Mouse (Mus musculus): ENCODE data around the gene Syn3. TPM values are rescaled to one million over a fixed set of nuclear protein-coding genes. Genes with fewer than 3 reads are reported as not detected.

The Syn3 gene
- polyA plus RNA-seq, 1 experiment from 2014 or later, result 0.22 TPM

- Histone ChIP-seq H3K4me2 (ENCODE audit: low read depth, low read length) (no peak overlapping the region), H3K36me3 (ENCODE audit: control insufficient read depth, insufficient read depth) (no peaks in the 10 kb centered on the region), H3K27ac (ENCODE audit: low read length) (no peak overlapping the region), H3K4me3 (ENCODE audit: low read depth, low read length) (no peak overlapping the region), H3K9ac (ENCODE audit: low read depth, low read length) (no peak overlapping the region), H3K9me3 (replicated peaks; ENCODE audit: control insufficient read depth, low read length) (no peaks in the 10 kb centered on the region), H3K27me3 (ENCODE audit: control insufficient read depth, insufficient read depth, low read depth, low read length) (no peaks in the 10 kb centered on the region), H3K4me1 (ENCODE audit: control insufficient read depth, low read depth, low read length) (peaks cover 7% of the 10 kb centered on the region)
- ATAC-seq (ENCODE audit: low read depth), result no peak
- WGBS (ENCODE audit: insufficient replicate concordance), result 29% methylated on average over 5 of the region's 5 CpGs
Observed at GRCm38 (mm10) chr10:86018813-86019212, 479.9 kb downstream of the Syn3 start.

- H3K36me3 ChIP-seq (ENCODE audit: control insufficient read depth, insufficient read depth), result no peaks in the 10 kb centered on the region
- H3K4me3 ChIP-seq (ENCODE audit: low read depth, low read length), result no peak overlapping the region
- no peak overlapping the region for H3K27ac ChIP-seq (ENCODE audit: low read length)
- no peak overlapping the region for H3K4me2 ChIP-seq (ENCODE audit: low read depth, low read length)
- ATAC-seq (ENCODE audit: low read depth), result no peak
- 75% methylated on average over 7 of the region's 7 CpGs for WGBS (ENCODE audit: insufficient replicate concordance)
- no peaks in the 10 kb centered on the region for H3K9me3 ChIP-seq (replicated peaks; ENCODE audit: control insufficient read depth, low read length)
- peaks cover 4% of the 10 kb centered on the region; the same call in 1 of the 2 replicates for H3K4me1 ChIP-seq (ENCODE audit: control insufficient read depth, low read depth, low read length)
- H3K9ac ChIP-seq (ENCODE audit: low read depth, low read length), result no peak overlapping the region
- H3K27me3 ChIP-seq (ENCODE audit: control insufficient read depth, insufficient read depth, low read depth, low read length), result no peaks in the 10 kb centered on the region
Observed at GRCm38 (mm10) chr10:86017781-86018180, 480.9 kb downstream of the Syn3 start.

- ATAC-seq (ENCODE audit: low read depth), result no peak
- no peak within 1 kb of the TSS for H3K9ac ChIP-seq (ENCODE audit: low read depth, low read length)
- H3K27me3 ChIP-seq (ENCODE audit: control insufficient read depth, insufficient read depth, low read depth, low read length), result no peaks in the 10 kb centered on the region
- no peak within 1 kb of the TSS for H3K4me3 ChIP-seq (ENCODE audit: low read depth, low read length)
- no peak within 1 kb of the TSS for H3K4me2 ChIP-seq (ENCODE audit: low read depth, low read length)
- no peak within 1 kb of the TSS for H3K27ac ChIP-seq (ENCODE audit: low read length)
- H3K9me3 ChIP-seq (replicated peaks; ENCODE audit: control insufficient read depth, low read length), result no peaks in the 10 kb centered on the region
- H3K4me1 ChIP-seq (ENCODE audit: control insufficient read depth, low read depth, low read length), result no peaks in the 10 kb centered on the region
- no peaks in the 10 kb centered on the region for H3K36me3 ChIP-seq (ENCODE audit: control insufficient read depth, insufficient read depth)
- 73% methylated on average over 2 of the region's 2 CpGs for WGBS (ENCODE audit: insufficient replicate concordance)
Observed at GRCm38 (mm10) chr10:86011781-86012180, 486.9 kb downstream of the Syn3 start, which contains the start of gene Bpifc. TSS of gene Bpifc (minus strand) at chr10:86011895.

- no peak for ATAC-seq (ENCODE audit: low read depth)
- Histone ChIP-seq H3K27me3 (ENCODE audit: control insufficient read depth, insufficient read depth, low read depth, low read length) (no peaks in the 10 kb centered on the region), H3K36me3 (ENCODE audit: control insufficient read depth, insufficient read depth) (no peaks in the 10 kb centered on the region), H3K9ac (ENCODE audit: low read depth, low read length) (no peak overlapping the region), H3K27ac (ENCODE audit: low read length) (no peak overlapping the region), H3K4me1 (ENCODE audit: control insufficient read depth, low read depth, low read length) (no peaks in the 10 kb centered on the region), H3K9me3 (replicated peaks; ENCODE audit: control insufficient read depth, low read length) (no peaks in the 10 kb centered on the region), H3K4me2 (ENCODE audit: low read depth, low read length) (no peak overlapping the region), H3K4me3 (ENCODE audit: low read depth, low read length) (no peak overlapping the region)
- WGBS (ENCODE audit: insufficient replicate concordance), result 7% methylated on average over 2 of the region's 2 CpGs
Observed at GRCm38 (mm10) chr10:86011172-86011571, 487.5 kb downstream of the Syn3 start.

GRCm38 (mm10) chr10:86010636-86011035 lies 488.1 kb downstream of the Syn3 start:
- Histone ChIP-seq H3K9me3 (replicated peaks; ENCODE audit: control insufficient read depth, low read length) (no peaks in the 10 kb centered on the region), H3K36me3 (ENCODE audit: control insufficient read depth, insufficient read depth) (no peaks in the 10 kb centered on the region), H3K9ac (ENCODE audit: low read depth, low read length) (no peak overlapping the region), H3K4me3 (ENCODE audit: low read depth, low read length) (no peak overlapping the region), H3K4me2 (ENCODE audit: low read depth, low read length) (no peak overlapping the region), H3K4me1 (ENCODE audit: control insufficient read depth, low read depth, low read length) (no peaks in the 10 kb centered on the region), H3K27ac (ENCODE audit: low read length) (no peak overlapping the region), H3K27me3 (ENCODE audit: control insufficient read depth, insufficient read depth, low read depth, low read length) (no peaks in the 10 kb centered on the region)
- 21% methylated on average over 6 of the region's 6 CpGs for WGBS (ENCODE audit: insufficient replicate concordance)
- no peak for ATAC-seq (ENCODE audit: low read depth)

GRCm38 (mm10) chr10:86009688-86010087 lies 489.0 kb downstream of the Syn3 start:
- 59% methylated on average over 2 of the region's 2 CpGs for WGBS (ENCODE audit: insufficient replicate concordance)
- Histone ChIP-seq H3K4me1 (ENCODE audit: control insufficient read depth, low read depth, low read length) (no peaks in the 10 kb centered on the region), H3K36me3 (ENCODE audit: control insufficient read depth, insufficient read depth) (no peaks in the 10 kb centered on the region), H3K9me3 (replicated peaks; ENCODE audit: control insufficient read depth, low read length) (no peaks in the 10 kb centered on the region), H3K27me3 (ENCODE audit: control insufficient read depth, insufficient read depth, low read depth, low read length) (no peaks in the 10 kb centered on the region), H3K9ac (ENCODE audit: low read depth, low read length) (no peak overlapping the region), H3K27ac (ENCODE audit: low read length) (no peak overlapping the region), H3K4me2 (ENCODE audit: low read depth, low read length) (no peak overlapping the region), H3K4me3 (ENCODE audit: low read depth, low read length) (no peak overlapping the region)
- no peak for ATAC-seq (ENCODE audit: low read depth)

- ATAC-seq (ENCODE audit: low read depth), result no peak
- no peak overlapping the region for H3K4me2 ChIP-seq (ENCODE audit: low read depth, low read length)
Observed at GRCm38 (mm10) chr10:86006455-86006854, 492.2 kb downstream of the Syn3 start.

More at GRCm38 (mm10) chr10:86006455-86006854, 492.2 kb downstream of the Syn3 start:
- Histone ChIP-seq H3K27ac (ENCODE audit: low read length) (no peak overlapping the region), H3K36me3 (ENCODE audit: control insufficient read depth, insufficient read depth) (no peaks in the 10 kb centered on the region), H3K9ac (ENCODE audit: low read depth, low read length) (no peak overlapping the region), H3K4me3 (ENCODE audit: low read depth, low read length) (no peak overlapping the region), H3K4me1 (ENCODE audit: control insufficient read depth, low read depth, low read length) (no peaks in the 10 kb centered on the region), H3K27me3 (ENCODE audit: control insufficient read depth, insufficient read depth, low read depth, low read length) (no peaks in the 10 kb centered on the region), H3K9me3 (replicated peaks; ENCODE audit: control insufficient read depth, low read length) (no peaks in the 10 kb centered on the region)
- WGBS (ENCODE audit: insufficient replicate concordance), result 52% methylated on average over 5 of the region's 5 CpGs

Other genes with a start within 250 kb of the Syn3 start
- gene Timp3, start 198.5 kb downstream of the Syn3 start, polyA plus RNA-seq (2015; fragmentation: Nextera tagmentation; extraction: Ambion mirVana), result 5.7 and 7.3 TPM in 2 replicates
- gene Hsp90b1, start 206.6 kb upstream of the Syn3 start, polyA plus RNA-seq (2015; fragmentation: Nextera tagmentation; extraction: Ambion mirVana), result 301 and 321 TPM in 2 replicates
- 0.32 and 0.42 TPM in 2 replicates for gene Ttc41, start 206.9 kb upstream of the Syn3 start, polyA plus RNA-seq (2015; fragmentation: Nextera tagmentation; extraction: Ambion mirVana)